Mouse (Mus musculus) layer of hippocampus, adult 2 months (tissue): ENCODE data around the gene Sall4. TPM values are rescaled to one million over a fixed set of nuclear protein-coding genes. Genes with fewer than 3 reads are reported as not detected.

Experiments used
- DNase-seq, 2 experiments: peaks; one replicate each; pipeline ENCODE4 v3.0.0; 2022; ENCODE audit warnings: low spot score in 2 of 2
- H3K27ac ChIP-seq: fragments of 200-600 bp; 2 replicates; pipeline ENCODE4 v1.8.1; 2022
- H3K4me3 ChIP-seq: fragments of 200-600 bp; 2 replicates; pipeline ENCODE4 v1.8.1; 2022; ENCODE audit warnings: mild to moderate bottlenecking
- CTCF ChIP-seq: fragments of 200-600 bp; conservative IDR thresholded peaks from 2 replicates; pipeline ENCODE4 v1.8.1; 2022; ENCODE audit warnings: antibody characterized with exemption, mild to moderate bottlenecking, moderate library complexity
- total RNA-seq, 2 experiments: library from RNA; stranded (reverse); gene quantifications; 2 replicates each; pipeline ENCODE4 v1.2.3; 2021

Sall4 gene
- total RNA-seq, 2 experiments from 2014 or later = 0.34 to 0.61 TPM

DNA sequence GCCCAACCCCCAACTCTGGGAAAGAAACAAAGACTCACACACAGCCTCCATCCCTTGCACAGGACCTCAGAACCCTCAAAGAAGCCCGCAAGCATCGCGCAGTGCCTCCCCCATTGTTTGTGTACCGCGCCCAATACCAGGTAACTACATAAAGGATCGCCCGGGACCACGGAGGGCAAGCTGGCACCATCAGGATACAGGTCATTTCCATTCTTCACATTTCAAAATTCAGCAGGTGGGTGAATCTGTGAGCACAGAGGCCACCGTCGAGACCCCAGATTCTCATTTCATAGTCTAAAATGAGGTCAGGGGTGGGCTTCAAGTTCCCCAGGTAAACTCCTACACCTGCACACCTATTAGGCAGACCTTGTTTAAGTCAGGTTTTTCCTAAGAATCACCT lies 27.2 kb downstream of the Sall4 start:
- Histone ChIP-seq H3K4me3 (peak overlapping the region; percentile 73), H3K27ac (no peak overlapping the region)
- no peak for DNase-seq
- no peak for TF ChIP-seq CTCF

DNA sequence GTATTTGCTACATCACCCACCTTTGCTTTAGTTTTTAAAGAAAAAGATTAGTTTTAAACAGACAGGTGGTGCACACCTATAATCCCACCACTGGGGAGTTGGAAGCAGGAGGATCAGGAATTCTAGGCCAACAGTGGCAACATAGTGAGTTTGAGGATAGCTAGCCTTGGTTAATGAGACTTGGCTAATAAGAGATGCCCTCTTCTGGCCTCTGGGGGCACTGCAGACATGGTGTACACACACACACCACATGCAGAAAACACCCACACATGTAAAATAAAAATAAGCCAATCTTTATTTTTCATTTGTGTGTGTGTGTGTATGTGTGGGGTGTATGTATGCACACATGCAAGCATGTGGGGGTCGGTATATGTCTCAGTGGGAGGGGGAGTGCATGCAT lies 28.9 kb downstream of the Sall4 start:
- no peak for DNase-seq
- peak; percentile 60 for TF ChIP-seq CTCF
- H3K27ac ChIP-seq = no peak overlapping the region

DNA sequence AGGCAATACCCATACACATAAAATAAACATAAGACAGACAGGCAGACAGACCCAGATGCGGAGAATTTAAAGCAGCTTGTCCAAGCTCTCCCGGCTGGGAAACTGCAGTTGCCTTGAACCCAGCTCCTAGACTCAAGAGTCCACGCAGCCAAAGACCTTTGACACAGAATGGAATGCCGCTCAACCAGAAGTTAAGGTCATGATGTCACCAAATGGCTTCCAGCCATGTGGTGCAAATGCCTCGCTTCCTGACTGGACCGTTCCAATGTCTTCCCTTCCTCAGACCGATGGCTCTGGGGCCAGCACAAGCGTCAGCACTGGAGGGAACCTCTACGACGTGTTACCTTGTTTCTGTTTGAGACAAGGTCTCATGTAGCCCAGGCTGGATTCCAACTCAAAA lies 29.9 kb downstream of the Sall4 start:
- TF ChIP-seq CTCF = no peak
- Histone ChIP-seq H3K4me3 (no peak overlapping the region), H3K27ac (no peak overlapping the region)
- DNase-seq = no peak

More for the DNA sequence above, 28.9 kb downstream of the Sall4 start:
- H3K4me3 ChIP-seq = no peak overlapping the region

DNA sequence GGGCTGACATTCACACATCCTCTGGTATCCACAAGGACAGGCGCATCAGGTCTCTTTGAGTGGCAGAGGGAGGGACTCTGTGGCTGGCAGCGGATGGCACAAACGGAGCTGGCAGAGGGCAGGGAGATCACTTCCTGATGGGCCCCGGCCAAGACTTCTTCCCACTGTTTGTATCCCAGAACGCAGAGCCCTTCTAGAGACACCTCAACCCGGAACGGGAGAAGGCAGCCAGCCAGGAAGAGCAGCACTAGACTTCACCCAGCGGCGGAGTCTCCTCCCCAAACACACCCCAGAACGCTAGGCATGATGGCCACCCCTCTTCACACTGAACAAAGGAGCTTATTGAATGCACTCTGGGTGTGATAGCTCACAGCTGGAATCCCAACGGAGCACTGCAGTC lies 33.7 kb downstream of the Sall4 start:
- H3K27ac ChIP-seq = peak overlapping the region; percentile 74; the same call in 1 of the 2 replicates

DNA sequence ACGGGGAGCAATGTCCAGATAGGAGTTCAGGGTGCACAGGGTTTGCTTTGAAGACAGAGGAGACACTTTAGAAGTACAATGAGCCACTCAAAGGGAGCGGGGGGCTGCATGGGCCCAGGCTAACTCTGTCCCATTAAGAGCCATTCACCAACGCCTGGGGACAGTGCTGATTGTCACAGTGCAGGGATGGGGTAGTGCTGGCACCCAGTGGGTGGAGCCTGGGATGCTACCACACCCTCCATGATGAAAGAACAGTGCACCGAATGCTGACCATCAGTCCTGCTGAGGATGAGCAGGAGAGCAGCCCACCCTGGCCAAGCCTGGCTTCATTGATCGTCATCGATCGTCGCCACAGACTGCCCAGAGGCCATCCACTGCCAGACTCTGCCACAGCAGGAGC lies 36.5 kb downstream of the Sall4 start:
- TF ChIP-seq CTCF = no peak
- H3K27ac ChIP-seq = peak overlapping the region; percentile 51; the same call in 1 of the 2 replicates
- no peak overlapping the region for H3K4me3 ChIP-seq
- DNase-seq = no peak

More for the DNA sequence above, 33.7 kb downstream of the Sall4 start:
- H3K4me3 ChIP-seq = peak overlapping the region; percentile 34; the same call in 1 of the 2 replicates
- no peak for TF ChIP-seq CTCF
- peak in 1 of 2 experiments; percentile 53 for DNase-seq

DNA sequence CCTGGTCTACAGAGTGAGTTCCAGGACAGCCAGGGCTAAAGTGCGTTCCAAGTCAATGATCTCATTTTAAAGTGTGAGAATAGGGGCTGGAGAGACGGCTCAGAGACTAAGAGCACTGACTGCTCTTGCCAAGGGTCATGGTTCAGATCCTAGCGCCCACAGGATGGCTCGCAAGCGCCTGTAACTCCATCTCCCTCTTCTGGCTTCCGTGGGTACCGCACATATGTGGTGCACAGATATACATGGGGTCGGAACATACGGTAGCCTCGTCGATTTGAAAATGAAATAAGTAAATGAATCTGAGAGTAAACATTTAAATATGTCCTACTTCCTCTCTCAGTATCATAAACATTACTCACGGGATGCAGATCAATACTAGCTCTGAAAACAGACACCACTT lies 38.0 kb downstream of the Sall4 start:
- no peak overlapping the region for H3K4me3 ChIP-seq
- H3K27ac ChIP-seq = no peak overlapping the region
- no peak for DNase-seq
- TF ChIP-seq CTCF = peak; percentile 40

DNA sequence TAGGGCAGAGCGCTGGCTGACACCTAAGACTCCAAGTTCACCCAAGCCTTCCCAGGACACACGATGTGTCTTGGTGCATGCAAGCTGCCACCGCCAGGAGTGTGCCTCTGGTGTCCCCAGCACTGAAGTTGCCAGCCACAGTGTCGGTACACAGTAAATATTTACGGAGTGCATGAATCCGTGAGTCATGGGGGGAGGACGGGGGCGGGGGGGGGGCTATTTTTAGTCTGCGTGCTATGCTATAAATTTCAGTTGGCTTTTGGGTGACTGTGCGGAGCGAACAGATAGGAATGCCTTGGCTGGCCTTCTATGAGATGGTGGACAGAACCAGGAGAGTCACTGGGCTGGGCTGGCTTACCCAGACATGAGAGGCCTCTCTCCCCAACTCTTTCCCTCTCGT lies 39.7 kb downstream of the Sall4 start:
- DNase-seq = no peak
- no peak for TF ChIP-seq CTCF
- H3K4me3 ChIP-seq = no peak overlapping the region
- H3K27ac ChIP-seq = no peak overlapping the region

DNA sequence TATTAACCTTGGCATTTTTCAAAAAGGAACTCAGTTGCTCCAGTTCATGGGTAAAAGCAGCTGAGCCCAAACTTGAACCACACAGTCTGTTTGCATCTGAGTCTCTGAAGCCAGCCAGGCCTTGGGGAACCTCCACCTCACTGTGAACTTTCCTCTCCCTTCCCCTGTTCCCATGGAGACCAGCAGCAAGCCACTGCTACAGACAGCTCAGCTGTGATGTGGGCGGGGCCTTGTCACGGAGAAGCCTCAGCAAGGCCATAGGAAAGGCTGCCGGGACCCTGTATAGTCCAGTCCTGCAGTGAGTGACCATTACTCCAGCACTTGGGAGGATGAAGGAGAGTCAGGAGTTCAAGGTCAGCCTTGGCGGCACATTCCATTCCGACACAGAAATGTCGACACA lies 41.7 kb downstream of the Sall4 start:
- no peak for TF ChIP-seq CTCF
- Histone ChIP-seq H3K4me3 (no peak overlapping the region), H3K27ac (no peak overlapping the region)
- no peak for DNase-seq

DNA sequence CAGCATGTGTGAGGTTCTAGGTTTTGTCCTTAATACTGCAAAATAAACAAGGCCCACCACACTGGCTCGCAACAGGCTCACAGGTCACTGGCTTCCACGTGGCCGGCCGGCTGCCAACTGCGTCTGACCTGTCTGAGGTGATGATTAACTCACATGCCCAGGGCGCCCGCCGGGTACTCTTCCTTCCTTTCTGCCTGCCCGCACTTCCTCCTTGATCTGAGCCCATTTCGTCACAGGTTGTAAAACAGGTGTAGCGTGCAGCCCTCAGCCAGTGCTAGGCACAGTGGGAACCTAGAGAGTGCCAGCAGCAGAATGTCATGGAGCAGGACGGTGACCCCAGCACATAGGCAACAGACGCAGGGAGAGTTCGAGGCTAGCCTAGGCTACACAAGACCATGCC lies 46.4 kb downstream of the Sall4 start:
- Histone ChIP-seq H3K4me3 (no peak overlapping the region), H3K27ac (no peak overlapping the region)
- DNase-seq = no peak
- TF ChIP-seq CTCF = no peak

DNA sequence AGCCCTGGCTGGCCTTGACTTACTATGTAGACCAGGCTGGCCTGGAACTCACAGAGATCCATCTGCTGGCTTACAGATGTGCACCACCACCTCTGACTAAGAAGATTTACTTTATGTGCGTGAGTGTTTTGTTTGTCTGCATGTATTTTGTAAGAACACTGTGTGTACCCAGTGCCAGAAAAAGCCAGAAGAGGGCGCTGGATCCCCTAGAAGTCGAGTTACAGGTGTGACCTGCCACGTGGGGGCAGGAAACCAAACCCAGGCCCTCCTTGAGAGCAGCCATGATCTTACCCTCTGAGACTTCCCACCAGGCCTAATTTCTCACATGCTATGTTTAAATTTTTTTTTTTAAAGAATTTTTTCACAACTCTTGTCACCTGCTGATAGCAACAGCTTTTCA lies 48.0 kb downstream of the Sall4 start:
- no peak for DNase-seq
- Histone ChIP-seq H3K27ac (no peak overlapping the region), H3K4me3 (no peak overlapping the region)
- TF ChIP-seq CTCF = peak; percentile 47

DNA sequence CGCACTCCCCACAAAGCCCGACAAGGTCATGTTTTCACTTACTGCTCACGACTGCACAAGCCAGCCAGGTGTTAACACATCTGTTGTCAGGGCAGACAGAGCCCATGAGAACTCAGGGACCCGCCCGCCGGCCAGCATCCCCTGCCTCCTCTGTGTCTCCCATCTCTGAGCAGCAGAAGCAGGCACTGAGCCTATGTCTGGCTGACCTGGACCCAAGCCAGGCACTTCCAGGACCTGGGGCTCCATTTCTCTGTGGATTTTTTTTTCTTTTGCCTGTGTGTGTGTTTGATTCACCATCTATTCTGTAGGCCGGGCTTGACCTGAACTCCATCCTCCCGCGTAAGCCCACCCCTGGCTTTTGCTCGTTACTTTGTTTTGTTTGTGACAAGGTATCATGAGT lies 49.0 kb downstream of the Sall4 start:
- Histone ChIP-seq H3K4me3 (no peak overlapping the region), H3K27ac (0 out of 2 replicates have a peak overlapping the region, but pooled peaks have one; percentile 14)
- no peak for TF ChIP-seq CTCF
- no peak for DNase-seq

DNA sequence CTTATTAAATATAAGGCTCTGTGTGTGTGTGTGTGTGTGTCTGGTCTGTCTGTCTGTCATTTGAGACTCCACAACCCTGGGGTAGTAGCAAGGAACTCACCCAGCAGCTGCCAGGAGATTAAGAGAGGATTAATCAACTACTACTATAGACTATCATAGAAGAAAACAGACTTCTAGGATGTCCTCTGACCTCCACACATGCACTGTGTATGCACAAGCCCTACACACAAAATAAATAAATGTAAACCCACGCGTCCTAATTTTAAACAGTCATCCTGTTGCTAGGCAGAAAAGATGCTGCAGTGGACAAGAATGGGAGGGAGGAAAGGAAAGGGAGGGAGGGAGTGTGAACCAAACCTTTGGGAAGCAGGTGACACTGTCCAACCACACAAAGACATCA lies 49.5 kb downstream of the Sall4 start:
- no peak overlapping the region for H3K27ac ChIP-seq
- no peak overlapping the region for H3K4me3 ChIP-seq
- no peak for DNase-seq
- TF ChIP-seq CTCF = no peak

DNA sequence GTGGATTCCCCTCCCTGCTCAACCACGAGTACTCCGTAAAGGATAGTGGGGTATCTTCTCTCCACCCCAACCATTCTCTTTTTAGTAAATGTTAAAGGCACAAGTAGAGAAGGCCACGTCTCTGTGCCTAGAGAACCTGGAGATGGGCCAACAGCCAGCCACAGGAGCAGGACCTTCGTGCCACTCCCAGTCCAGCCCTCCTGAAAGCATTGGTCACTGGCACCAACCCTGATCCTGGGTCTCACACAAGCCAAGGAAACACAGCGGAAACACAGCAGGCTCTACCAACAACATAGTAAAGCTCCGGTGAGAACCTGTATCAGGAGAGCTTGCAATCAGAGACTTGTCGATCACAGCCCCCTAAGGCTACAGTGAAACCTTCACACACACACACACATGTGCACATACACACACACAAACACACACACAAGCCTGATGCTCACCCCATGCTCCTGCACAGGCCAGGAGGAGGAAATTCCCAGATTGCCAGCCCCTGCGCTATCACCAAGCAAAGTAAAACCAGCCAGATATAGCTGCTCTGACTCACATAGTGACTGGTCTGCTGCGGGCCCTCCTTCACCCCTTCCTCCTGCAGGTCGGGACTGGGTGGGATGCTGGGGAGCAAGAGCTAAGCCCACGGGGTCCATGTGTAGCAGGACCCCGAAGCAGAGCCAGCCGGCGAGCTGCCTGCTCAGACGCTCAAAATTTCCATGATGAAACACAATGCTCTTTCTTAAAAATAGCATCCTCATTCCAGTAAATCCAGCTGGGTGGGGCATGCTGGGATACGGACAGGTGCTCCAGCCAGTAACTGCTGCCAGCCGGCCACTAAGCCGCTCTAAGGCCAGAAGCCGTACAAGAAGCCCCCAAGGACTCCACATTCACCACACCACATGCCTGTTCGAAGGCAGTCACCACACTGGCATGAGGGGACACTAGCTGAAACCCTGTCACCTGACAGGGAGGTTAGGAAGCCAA lies 55.3 kb downstream of the Sall4 start:
- TF ChIP-seq CTCF = no peak
- H3K4me3 ChIP-seq = peak overlapping the region; percentile 23; the same call in 1 of the 2 replicates
- DNase-seq = no peak
- peak overlapping the region; percentile 62 for H3K27ac ChIP-seq

DNA sequence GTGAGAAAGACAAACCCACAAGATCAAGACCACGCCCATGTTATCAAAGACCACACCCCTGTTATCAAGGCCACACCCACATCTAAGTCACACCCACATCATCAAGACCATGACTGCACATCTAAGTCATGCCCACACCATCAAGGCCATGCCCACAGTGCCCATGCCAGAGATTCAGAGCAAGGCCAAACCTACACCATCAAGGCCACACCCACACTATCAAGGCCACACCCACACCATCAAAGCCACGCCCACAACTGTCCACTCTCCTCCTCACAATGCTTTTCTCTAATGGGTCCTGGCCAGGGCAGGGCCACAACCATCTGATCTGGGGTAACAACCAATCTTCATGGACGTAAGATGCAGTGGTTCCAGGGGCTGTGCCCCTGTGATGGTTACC lies 56.8 kb downstream of the Sall4 start:
- DNase-seq = no peak
- Histone ChIP-seq H3K4me3 (no peak overlapping the region), H3K27ac (no peak overlapping the region)
- TF ChIP-seq CTCF = no peak
